8 mouse cellular contexts compared by ENCODE assay signal in the genomic region with DNA sequence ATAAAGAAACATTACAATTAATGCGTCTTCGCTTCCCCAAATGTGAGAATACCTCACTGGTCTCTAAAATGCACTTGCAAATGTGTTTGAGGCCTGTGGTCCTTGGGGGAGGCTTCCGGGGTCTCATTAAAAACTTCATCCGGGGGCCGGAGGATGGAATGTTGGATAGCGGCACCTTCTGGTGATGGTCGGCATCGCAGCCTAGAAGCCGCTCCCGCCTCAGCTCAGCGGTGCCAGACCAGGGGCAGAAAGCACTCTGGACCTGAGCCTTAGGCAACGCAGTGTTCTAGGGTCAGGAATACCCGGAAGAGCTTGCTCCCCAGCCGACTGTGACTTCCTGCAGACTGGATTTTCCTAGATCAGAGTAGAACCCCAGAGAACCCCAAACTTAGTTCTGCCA. TPM values are rescaled to one million over a fixed set of nuclear protein-coding genes. Genes with fewer than 3 reads are reported as not detected.
DNase-seq lines count a peak whose midpoint lies in the region; ATAC-seq and TF ChIP-seq lines count a peak whose summit lies in the region.

No protein-coding gene starts in this region.

- no peak for TF ChIP-seq EP300 in liver, embryonic 14.5 days (IDR thresholded peaks at IDR 0.05; ENCODE audit: low read depth)

- H3K27me3 ChIP-seq in hindbrain, embryonic 10.5 days (ENCODE audit: insufficient read depth, poor library complexity, severe bottlenecking), result peaks cover 27% of the 10 kb centered on the region; the same call in 1 of the 2 replicates
- H3K27me3 ChIP-seq in hindbrain, embryonic 13.5 days, result no peaks in the 10 kb centered on the region
- no peaks in the 10 kb centered on the region for H3K27me3 ChIP-seq in kidney, embryonic 14.5 days (ENCODE audit: control insufficient read depth, insufficient read depth, low read length)
- no peaks in the 10 kb centered on the region for H3K27me3 ChIP-seq in liver, embryonic 14.5 days (ENCODE audit: control insufficient read depth, insufficient read depth, low read length)
- no peaks in the 10 kb centered on the region for H3K27me3 ChIP-seq in neural tube, embryonic 13.5 days

- TF ChIP-seq CTCF in brain, embryonic 14.5 days (IDR thresholded peaks at IDR 0.05; ENCODE audit: borderline replicate concordance, extremely low read depth, insufficient read depth, insufficient read length), result peak; percentile 85
- TF ChIP-seq CTCF in liver, embryonic 14.5 days (IDR thresholded peaks at IDR 0.05; ENCODE audit: low read depth), result peak; percentile 81

- DNase-seq in hindbrain, embryonic 10.5 days (ENCODE audit: low spot score), result peak; percentile 84
- DNase-seq in brain, embryonic 14.5 days (ENCODE audit: low read depth), result peak; percentile 69
- peak; percentile 49 for DNase-seq in gastrocnemius, adult 18-20 months (ENCODE audit: low spot score)
- DNase-seq in liver, embryonic 14.5 days (ENCODE audit: low read depth in 3 of 3, low spot score in 3 of 3), result no peak
- peak; percentile 54 to 66 for DNase-seq in thymus, postnatal 36 days

- H3K27ac ChIP-seq in hindbrain, embryonic 10.5 days, result peak overlapping the region; percentile 67
- H3K27ac ChIP-seq in hindbrain, embryonic 13.5 days, result no peak overlapping the region
- no peak overlapping the region for H3K27ac ChIP-seq in kidney, embryonic 14.5 days (ENCODE audit: low read depth, low read length)
- no peak overlapping the region for H3K27ac ChIP-seq in liver, embryonic 14.5 days
- no peak overlapping the region for H3K27ac ChIP-seq in neural tube, embryonic 13.5 days (replicated peaks)

- ATAC-seq in hindbrain, embryonic 13.5 days (ENCODE audit: low FRiP score), result no peak
- peak; percentile 34; the same call in 1 of the 2 replicates for ATAC-seq in kidney, embryonic 14.5 days (ENCODE audit: low FRiP score, low TSS enrichment)
- no peak for ATAC-seq in liver, embryonic 14.5 days (ENCODE audit: insufficient read depth)
- ATAC-seq in neural tube, embryonic 13.5 days (ENCODE audit: low read depth), result no peak

- WGBS in hindbrain, embryonic 10.5 days, result 8% methylated on average over 14 of the region's 14 CpGs
- WGBS in hindbrain, embryonic 13.5 days, result 4% methylated on average over 14 of the region's 14 CpGs
- 9% methylated on average over 14 of the region's 14 CpGs for WGBS in kidney, embryonic 14.5 days
- 7% methylated on average over 14 of the region's 14 CpGs for WGBS in liver, embryonic 14.5 days (ENCODE audit: insufficient replicate concordance)
- 7% methylated on average over 14 of the region's 14 CpGs for WGBS in neural tube, embryonic 13.5 days

- no peak overlapping the region for H3K9ac ChIP-seq in hindbrain, embryonic 13.5 days
- no peak overlapping the region for H3K9ac ChIP-seq in kidney, embryonic 14.5 days (ENCODE audit: low read depth, low read length)
- no peak overlapping the region for H3K9ac ChIP-seq in liver, embryonic 14.5 days (replicated peaks)
- no peak overlapping the region for H3K9ac ChIP-seq in neural tube, embryonic 13.5 days

- H3K4me2 ChIP-seq in hindbrain, embryonic 13.5 days, result no peak overlapping the region
- H3K4me2 ChIP-seq in kidney, embryonic 14.5 days (replicated peaks; ENCODE audit: low read depth, low read length), result no peak overlapping the region
- no peak overlapping the region for H3K4me2 ChIP-seq in liver, embryonic 14.5 days (ENCODE audit: low read depth)
- peak overlapping the region; percentile 11; the same call in 1 of the 2 replicates for H3K4me2 ChIP-seq in neural tube, embryonic 13.5 days

- H3K4me3 ChIP-seq in hindbrain, embryonic 10.5 days, result no peak overlapping the region
- H3K4me3 ChIP-seq in hindbrain, embryonic 13.5 days, result no peak overlapping the region
- H3K4me3 ChIP-seq in kidney, embryonic 14.5 days (ENCODE audit: low read length), result no peak overlapping the region
- H3K4me3 ChIP-seq in liver, embryonic 14.5 days (ENCODE audit: insufficient read depth in 1 of 2, low read depth in 2 of 2, low read length in 2 of 2), result no peak overlapping the region
- H3K4me3 ChIP-seq in neural tube, embryonic 13.5 days, result no peak overlapping the region; the same call in 1 of the 2 replicates

- peaks cover 46% of the 10 kb centered on the region for H3K4me1 ChIP-seq in hindbrain, embryonic 10.5 days (replicated peaks)
- H3K4me1 ChIP-seq in hindbrain, embryonic 13.5 days (replicated peaks), result peaks cover 19% of the 10 kb centered on the region; the same call in 1 of the 2 replicates
- H3K4me1 ChIP-seq in kidney, embryonic 14.5 days (ENCODE audit: control insufficient read depth, insufficient read depth, low read length), result peaks cover 10% of the 10 kb centered on the region
- no peaks in the 10 kb centered on the region; a peak in 1 of 4 replicates for H3K4me1 ChIP-seq in liver, embryonic 14.5 days (replicated peaks; ENCODE audit: control insufficient read depth in 2 of 2, insufficient read depth in 2 of 2, low read length in 1 of 2)
- peaks cover 21% of the 10 kb centered on the region for H3K4me1 ChIP-seq in neural tube, embryonic 13.5 days (replicated peaks)

- no peaks in the 10 kb centered on the region for H3K36me3 ChIP-seq in hindbrain, embryonic 10.5 days
- no peaks in the 10 kb centered on the region for H3K36me3 ChIP-seq in hindbrain, embryonic 13.5 days
- H3K36me3 ChIP-seq in kidney, embryonic 14.5 days (ENCODE audit: control insufficient read depth, insufficient read depth, low read length), result no peaks in the 10 kb centered on the region
- H3K36me3 ChIP-seq in liver, embryonic 14.5 days (replicated peaks; ENCODE audit: control insufficient read depth, insufficient read depth, low read depth), result no peaks in the 10 kb centered on the region
- no peaks in the 10 kb centered on the region for H3K36me3 ChIP-seq in neural tube, embryonic 13.5 days

- no peak for TF ChIP-seq POLR2A in brain, embryonic 14.5 days (IDR thresholded peaks at IDR 0.05; ENCODE audit: borderline replicate concordance, extremely low read depth, insufficient read depth, insufficient read length, poor library complexity, severe bottlenecking)

- H3K9me3 ChIP-seq in hindbrain, embryonic 10.5 days, result no peaks in the 10 kb centered on the region
- H3K9me3 ChIP-seq in hindbrain, embryonic 13.5 days, result no peaks in the 10 kb centered on the region
- no peaks in the 10 kb centered on the region for H3K9me3 ChIP-seq in kidney, embryonic 14.5 days (ENCODE audit: control insufficient read depth, low read length)
- no peaks in the 10 kb centered on the region for H3K9me3 ChIP-seq in liver, embryonic 14.5 days (ENCODE audit: control insufficient read depth, low read length)
- H3K9me3 ChIP-seq in neural tube, embryonic 13.5 days, result no peaks in the 10 kb centered on the region

RNA-seq across cellular contexts. Expression of gene Scube3, which starts 8.7 kb away (rescaled TPM):
- 10.7 and 11.0 TPM in 2 replicates for polyA plus RNA-seq in hindbrain, embryonic 10.5 days (2016; fragmentation: Nextera tagmentation; extraction: Ambion mirVana)
- 5.1 and 5.7 TPM in 2 replicates for polyA plus RNA-seq in hindbrain, embryonic 13.5 days (2015; fragmentation: Nextera tagmentation; extraction: Ambion mirVana)
- polyA plus RNA-seq in brain, embryonic 14.5 days (2012; rRNA removed), result 18.5 and 26.5 TPM in 2 replicates
- under 1 TPM; 0.16 to 0.26 TPM for total RNA-seq in gastrocnemius, adult 18-20 months (2021)
- 20.5 and 31.3 TPM in 2 replicates for polyA plus RNA-seq in kidney, embryonic 14.5 days (2014; fragmentation: Nextera tagmentation; extraction: Ambion mirVana)
- 0.30 and 0.33 TPM in 2 replicates for polyA plus RNA-seq in liver, embryonic 14.5 days (2012; rRNA removed)
- polyA plus RNA-seq in liver, embryonic 14.5 days (2014; fragmentation: Nextera tagmentation; extraction: Ambion mirVana), result 0.16 and 0.23 TPM in 2 replicates
- 5.2 and 5.6 TPM in 2 replicates for polyA plus RNA-seq in neural tube, embryonic 13.5 days (2015; fragmentation: Nextera tagmentation; extraction: Ambion mirVana)

RNA-seq across cellular contexts. Expression of gene Zfp523, which starts 43.7 kb away (rescaled TPM):
- 36.1 and 39.8 TPM in 2 replicates for polyA plus RNA-seq in hindbrain, embryonic 10.5 days (2016; fragmentation: Nextera tagmentation; extraction: Ambion mirVana)
- 40.2 and 41.6 TPM in 2 replicates for polyA plus RNA-seq in hindbrain, embryonic 13.5 days (2015; fragmentation: Nextera tagmentation; extraction: Ambion mirVana)
- 85.2 and 111 TPM in 2 replicates for polyA plus RNA-seq in brain, embryonic 14.5 days (2012; rRNA removed)
- 10 to 100 TPM; 15.8 to 16.7 TPM for total RNA-seq in gastrocnemius, adult 18-20 months (2021)
- polyA plus RNA-seq in kidney, embryonic 14.5 days (2014; fragmentation: Nextera tagmentation; extraction: Ambion mirVana), result 38.0 and 39.7 TPM in 2 replicates
- polyA plus RNA-seq in liver, embryonic 14.5 days (2012; rRNA removed), result 6.1 and 7.5 TPM in 2 replicates
- polyA plus RNA-seq in liver, embryonic 14.5 days (2014; fragmentation: Nextera tagmentation; extraction: Ambion mirVana), result 4.3 and 5.4 TPM in 2 replicates
- 41.4 and 46.0 TPM in 2 replicates for polyA plus RNA-seq in neural tube, embryonic 13.5 days (2015; fragmentation: Nextera tagmentation; extraction: Ambion mirVana)

RNA-seq across cellular contexts. Expression of gene Tcp11, which starts 52.8 kb away (rescaled TPM):
- 1.1 and 2.8 TPM in 2 replicates for polyA plus RNA-seq in hindbrain, embryonic 10.5 days (2016; fragmentation: Nextera tagmentation; extraction: Ambion mirVana)
- 1.4 and 1.7 TPM in 2 replicates for polyA plus RNA-seq in hindbrain, embryonic 13.5 days (2015; fragmentation: Nextera tagmentation; extraction: Ambion mirVana)
- 2.4 and 2.8 TPM in 2 replicates for polyA plus RNA-seq in brain, embryonic 14.5 days (2012; rRNA removed)
- total RNA-seq in gastrocnemius, adult 18-20 months (2021), result not detected
- polyA plus RNA-seq in kidney, embryonic 14.5 days (2014; fragmentation: Nextera tagmentation; extraction: Ambion mirVana), result 4.9 and 5.8 TPM in 2 replicates
- polyA plus RNA-seq in liver, embryonic 14.5 days (2012; rRNA removed), result 0.14 and 0.16 TPM in 2 replicates
- polyA plus RNA-seq in liver, embryonic 14.5 days (2014; fragmentation: Nextera tagmentation; extraction: Ambion mirVana), result 0.13 TPM in 1 of 2 replicates, not detected in the other
- 1.5 and 2.5 TPM in 2 replicates for polyA plus RNA-seq in neural tube, embryonic 13.5 days (2015; fragmentation: Nextera tagmentation; extraction: Ambion mirVana)

Comparison
In these comparisons a context has a peak if more than half of its experiments do, and no peak if none do; other contexts are left out.
1. DNase-seq: peak in hindbrain, embryonic 10.5 days (single experiment), brain, embryonic 14.5 days (single experiment), gastrocnemius, adult 18-20 months (single experiment) and thymus, postnatal 36 days (2 of 2); none in liver, embryonic 14.5 days (0 of 3).